Mouse (Mus musculus) megakaryocyte, embryonic 14.5 days (primary cell): ENCODE results near the gene Dpp6.

Experiments
- FLI1 ChIP-seq: IDR thresholded peaks from 2 replicates; pipeline ENCODE4 v1.6.1; 2012; ENCODE audit warnings: low read length, inconsistent platforms, mixed read lengths
- GATA1 ChIP-seq: IDR thresholded peaks from 3 replicates; pipeline ENCODE4 v1.6.1; 2012; ENCODE audit warnings: mixed read lengths, low read length, inconsistent platforms, borderline replicate concordance

DNA sequence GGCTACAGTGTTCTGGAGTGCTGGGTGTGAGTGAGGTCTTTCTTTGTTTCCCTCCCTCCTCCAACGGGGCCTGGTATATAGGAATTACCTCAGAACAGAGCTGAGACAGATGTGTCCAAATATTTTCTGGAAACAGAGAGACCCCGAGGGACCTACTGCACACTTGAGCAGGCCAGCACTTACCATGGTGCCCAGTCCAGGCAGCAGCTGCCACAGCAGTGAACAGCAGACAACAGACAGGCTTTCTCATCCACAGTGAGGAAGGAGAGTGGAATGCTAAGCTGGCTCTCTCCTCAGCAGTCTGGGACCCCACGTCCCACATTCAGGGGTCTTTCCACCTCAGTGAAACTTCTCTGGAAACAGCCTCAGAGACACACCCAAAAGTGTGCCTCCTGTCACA lies 606.8 kb downstream of the Dpp6 start:
- no peak for TF ChIP-seq GATA1
- no peak for TF ChIP-seq FLI1
